Mouse (Mus musculus) kidney, postnatal 0 days (tissue): Measurements from ENCODE around the gene Gm38392. TPM values are rescaled to one million over a fixed set of nuclear protein-coding genes. Genes with fewer than 3 reads are reported as not detected.

ENCODE experiments used
- ATAC-seq: fragments of 200-750 bp; cut with Nextera tagmentation; replicated peaks from 2 replicates; pipeline ENCODE4 v1.8.0; 2017; ENCODE audit warnings: low read depth, moderate number of reproducible peaks, moderate TSS enrichment, moderate library complexity; ENCODE audit not compliant: low FRiP score
- DNase-seq: peaks from one replicate; pipeline ENCODE4 v3.0.0-alpha.2; 2016; ENCODE audit warnings: low spot score
- H3K27ac ChIP-seq: fragments of 300-500 bp; sonication (generic); 2 replicates; pipeline ENCODE4 v1.5.1; 2014; ENCODE audit warnings: mild to moderate bottlenecking
- H3K27me3 ChIP-seq: fragments of 300-500 bp; sonication (generic); 2 replicates; pipeline ENCODE4 v1.6.1; 2014; ENCODE audit warnings: low read length, mixed read lengths; ENCODE audit not compliant: insufficient read depth
- H3K36me3 ChIP-seq: fragments of 300-500 bp; sonication (generic); 2 replicates; pipeline ENCODE4 v1.6.1; 2014; ENCODE audit warnings: low read length, mixed read lengths; ENCODE audit not compliant: insufficient read depth
- H3K4me1 ChIP-seq: fragments of 300-500 bp; sonication (generic); replicated peaks from 2 replicates; pipeline ENCODE4 v1.6.1; 2014; ENCODE audit warnings: antibody characterized with exemption, low read length, mixed read lengths; ENCODE audit not compliant: insufficient read depth
- H3K4me2 ChIP-seq: fragments of 300-500 bp; sonication (generic); 2 replicates; pipeline ENCODE4 v1.6.1; 2014; ENCODE audit warnings: mild to moderate bottlenecking, low read length, moderate library complexity, mixed read lengths
- H3K4me3 ChIP-seq: fragments of 300-500 bp; sonication (generic); replicated peaks from 2 replicates; pipeline ENCODE4 v1.5.1; 2014; ENCODE audit warnings: low read depth, low read length
- H3K9ac ChIP-seq: fragments of 300-500 bp; sonication (generic); 2 replicates; pipeline ENCODE4 v1.6.1; 2014; ENCODE audit warnings: low read depth, low read length
- H3K9me3 ChIP-seq: fragments of 300-500 bp; sonication (generic); replicated peaks from 2 replicates; pipeline ENCODE4 v1.6.1; 2016; ENCODE audit warnings: low read length, inconsistent platforms, mixed read lengths
- CTCF ChIP-seq: IDR thresholded peaks from 2 replicates; pipeline ENCODE4 v1.5.1; 2016; ENCODE audit warnings: antibody characterized with exemption, low read depth, mild to moderate bottlenecking, moderate library complexity
- WGBS: fragments of 180-500 bp; shearing (Covaris S2); extraction: QIAGEN DNeasy Blood & Tissue Kit; methylation state at CpG from one replicate; pipeline ENCODE4 v1.1.7; 2014; 5-methylcytosine and 5-hydroxymethylcytosine counted together
- polyA plus RNA-seq: library from polyadenylated mRNA; unstranded; fragments of >200 nt; fragmentation: Nextera tagmentation; extraction: Ambion mirVana; gene quantifications from 2 replicates; pipeline ENCODE4 v1.2.1, GENCODE M21; 2015

Gene Gm38392
- polyA plus RNA-seq, 1 experiment from 2014 or later: 3.8 TPM

- WGBS: 5% methylated on average over 3 of the region's 3 CpGs
- no peaks in the 10 kb centered on the region for H3K9me3 ChIP-seq
Measured at GRCm38 (mm10) chr3:88208226-88208720, 78.7 kb downstream of the Gm38392 start.

GRCm38 (mm10) chr3:88207451-88208100 lies 79.4 kb downstream of the Gm38392 start:
- H3K4me1 ChIP-seq: no peaks in the 10 kb centered on the region
- no peak overlapping the region for H3K4me3 ChIP-seq
- no peak overlapping the region for H3K9ac ChIP-seq
- H3K36me3 ChIP-seq: no peaks in the 10 kb centered on the region
- TF ChIP-seq CTCF: no peak
- H3K4me2 ChIP-seq: no peak overlapping the region
- 2% methylated on average over 12 of the region's 15 CpGs for WGBS
- no peak for DNase-seq
- H3K9me3 ChIP-seq: no peaks in the 10 kb centered on the region
- peaks cover 95% of the 10 kb centered on the region for H3K27me3 ChIP-seq
- H3K27ac ChIP-seq: no peak overlapping the region
- ATAC-seq: no peak

More at GRCm38 (mm10) chr3:88208226-88208720, 78.7 kb downstream of the Gm38392 start:
- Histone ChIP-seq H3K4me2 (no peak overlapping the region), H3K27me3 (peaks cover 95% of the 10 kb centered on the region), H3K36me3 (no peaks in the 10 kb centered on the region), H3K27ac (no peak overlapping the region), H3K9ac (no peak overlapping the region), H3K4me3 (no peak overlapping the region), H3K4me1 (no peaks in the 10 kb centered on the region)
- DNase-seq: no peak
- no peak for ATAC-seq
- TF ChIP-seq CTCF: no peak

DNA sequence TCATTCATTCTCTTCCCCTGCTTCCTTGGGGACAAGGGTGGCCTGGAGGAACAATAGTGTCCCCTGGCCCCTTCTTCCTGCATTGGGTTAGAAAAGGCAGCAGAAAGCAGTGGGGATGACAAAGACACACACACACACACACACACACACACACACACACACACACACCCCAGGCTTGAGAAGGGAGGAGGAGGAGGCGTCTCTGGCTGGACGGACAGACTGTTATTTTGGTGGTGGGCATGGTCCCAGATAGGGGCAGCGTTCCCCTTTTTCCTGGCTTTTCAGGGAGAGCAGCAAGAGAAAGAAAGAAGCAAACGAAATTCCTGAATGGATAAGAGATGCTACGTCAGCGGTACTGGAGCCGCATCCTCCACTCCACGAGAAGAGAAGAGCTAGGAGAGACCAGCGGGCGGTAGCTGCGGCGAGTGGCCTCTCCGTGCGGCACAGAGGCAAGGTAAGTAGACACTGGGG lies 80.1 kb downstream of the Gm38392 start:
- Histone ChIP-seq H3K36me3 (no peaks in the 10 kb centered on the region), H3K9ac (no peak overlapping the region), H3K4me2 (no peak overlapping the region), H3K27me3 (peaks cover 95% of the 10 kb centered on the region), H3K9me3 (no peaks in the 10 kb centered on the region), H3K4me1 (no peaks in the 10 kb centered on the region), H3K27ac (no peak overlapping the region), H3K4me3 (no peak overlapping the region)
- WGBS: 1% methylated on average over 14 of the region's 14 CpGs
- ATAC-seq (no peak), DNase-seq (no peak)
- no peak for TF ChIP-seq CTCF

DNA sequence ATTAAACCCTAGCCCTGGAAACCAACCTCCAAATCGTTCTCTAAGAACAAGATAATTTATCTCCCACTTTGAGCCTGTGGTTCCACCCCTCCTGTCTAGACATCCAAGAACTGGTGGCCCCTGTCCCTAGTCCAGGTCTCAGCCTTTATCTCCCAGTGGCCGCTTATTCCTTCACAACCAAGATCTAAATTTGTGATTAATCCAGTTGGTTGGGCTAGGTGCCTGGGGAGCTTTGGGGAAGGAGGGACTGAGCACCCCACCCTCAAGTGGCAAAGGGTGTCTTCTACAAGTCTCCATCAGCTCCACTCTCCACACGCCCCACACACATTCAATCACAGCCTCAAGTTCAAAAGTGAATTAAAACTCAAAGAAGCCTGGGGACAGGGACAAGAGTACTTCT lies 80.5 kb downstream of the Gm38392 start:
- Histone ChIP-seq H3K4me2 (no peak overlapping the region), H3K9ac (no peak overlapping the region), H3K4me1 (no peaks in the 10 kb centered on the region), H3K27ac (no peak overlapping the region), H3K4me3 (no peak overlapping the region), H3K27me3 (peaks cover 96% of the 10 kb centered on the region), H3K36me3 (no peaks in the 10 kb centered on the region), H3K9me3 (no peaks in the 10 kb centered on the region)
- WGBS: 4% methylated on average over 3 of the region's 3 CpGs
- no peak for ATAC-seq
- DNase-seq: no peak
- TF ChIP-seq CTCF: no peak

GRCm38 (mm10) chr3:88205563-88206491 lies 81.2 kb downstream of the Gm38392 start:
- WGBS: under 1% methylated on average over 8 of the region's 8 CpGs
- DNase-seq: no peak

GRCm38 (mm10) chr3:88205176-88205562 lies 81.8 kb downstream of the Gm38392 start:
- WGBS: 5% methylated on average over 4 of the region's 4 CpGs
- Histone ChIP-seq H3K9ac (no peak overlapping the region), H3K4me1 (peaks cover 10% of the 10 kb centered on the region; the same call in 1 of the 2 replicates), H3K4me2 (no peak overlapping the region), H3K27me3 (peaks cover 96% of the 10 kb centered on the region), H3K9me3 (no peaks in the 10 kb centered on the region), H3K36me3 (no peaks in the 10 kb centered on the region), H3K4me3 (no peak overlapping the region), H3K27ac (no peak overlapping the region)
- DNase-seq (no peak), ATAC-seq (no peak)
- no peak for TF ChIP-seq CTCF

More at GRCm38 (mm10) chr3:88205563-88206491, 81.2 kb downstream of the Gm38392 start:
- H3K9ac ChIP-seq: no peak overlapping the region
- ATAC-seq: no peak
- H3K27ac ChIP-seq: no peak overlapping the region
- TF ChIP-seq CTCF: no peak
- H3K4me2 ChIP-seq: no peak overlapping the region
- no peak overlapping the region for H3K4me3 ChIP-seq
- H3K9me3 ChIP-seq: no peaks in the 10 kb centered on the region
- peaks cover 96% of the 10 kb centered on the region for H3K27me3 ChIP-seq
- no peaks in the 10 kb centered on the region for H3K36me3 ChIP-seq
- H3K4me1 ChIP-seq: peaks cover 3% of the 10 kb centered on the region; the same call in 1 of the 2 replicates
